Comparison of ENCODE assay signal across 30 mouse cellular contexts in the genomic region with DNA sequence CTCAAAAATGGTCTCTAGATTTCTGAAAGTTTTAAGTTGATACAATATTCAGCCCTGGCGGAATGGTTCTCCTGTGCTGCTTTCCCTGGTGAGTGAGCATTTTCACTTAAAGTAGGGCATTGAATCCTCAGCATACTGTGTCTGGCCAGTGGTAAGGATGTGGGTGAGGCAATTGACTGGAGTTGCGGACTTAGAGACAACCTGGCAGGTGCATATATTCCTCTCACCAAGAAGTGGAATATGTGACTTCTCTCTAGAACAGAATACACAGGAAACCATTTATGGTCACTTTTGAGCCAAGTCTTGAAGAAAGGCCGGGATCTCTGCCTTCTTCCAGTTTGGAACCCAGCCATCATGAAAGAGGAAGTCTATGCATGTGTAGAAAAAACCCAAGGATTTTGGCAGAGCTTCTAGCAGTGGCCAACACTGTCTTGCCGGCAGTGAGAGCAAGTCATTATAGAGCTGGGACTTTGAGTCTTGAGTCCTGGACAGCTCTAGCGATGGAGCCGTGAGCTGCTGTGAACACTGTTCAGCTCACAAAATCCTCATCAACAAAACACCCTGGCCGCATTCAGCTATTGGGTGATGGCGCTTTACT. TPM values are rescaled to one million over a fixed set of nuclear protein-coding genes. Genes with fewer than 3 reads are reported as not detected.
A peak's percentile ranks its signal among the peaks of the same experiment; 100 is the strongest.
DNase-seq lines count a peak whose midpoint lies in the region; ATAC-seq and TF ChIP-seq lines count a peak whose summit lies in the region.
"Had no signal": no experiment of that assay in that cellular context is flagged by ENCODE, and none has a peak within 500 bp of the region (broad histone marks: within the 10 kb centered on the region; RNA-seq: fewer than 3 reads in every experiment).

No protein-coding gene starts in this region.

- intact Hi-C loops in heart, postnatal 36 days (cut with DNase I), result no loop called here

- no peak overlapping the region for H3K4me3 ChIP-seq in liver, adult 2 months (ENCODE audit: insufficient read depth, low read depth, low read length)
- H3K4me3 ChIP-seq in midbrain, postnatal 0 days (ENCODE audit: low read depth, low read length), result no peak overlapping the region
- H3K4me3 ChIP-seq in midbrain, embryonic 16.5 days (ENCODE audit: low read depth, low read length), result no peak overlapping the region
- H3K4me3 ChIP-seq: embryonic facial prominence, embryonic 12.5 days; heart, embryonic 15.5 days; hindbrain, embryonic 13.5 days; left cerebral cortex, adult 2 months; limb, embryonic 15.5 days; megakaryocyte, embryonic 14.5 days; midbrain, embryonic 13.5 days; neural tube, embryonic 12.5 days had no signal

- H3K27ac ChIP-seq in liver, adult 2 months (replicated peaks; ENCODE audit: insufficient read depth, low read depth, low read length), result no peak overlapping the region
- no peak overlapping the region for H3K27ac ChIP-seq in midbrain, postnatal 0 days (ENCODE audit: low read depth, low read length)
- H3K27ac ChIP-seq in midbrain, embryonic 16.5 days (ENCODE audit: low read length), result no peak overlapping the region
- H3K27ac ChIP-seq: embryonic facial prominence, embryonic 12.5 days; heart, embryonic 15.5 days; hindbrain, embryonic 13.5 days; left cerebral cortex, adult 2 months; limb, embryonic 15.5 days; midbrain, embryonic 13.5 days; neural tube, embryonic 12.5 days; stomach, postnatal 0 days had no signal

- no peaks in the 10 kb centered on the region for H3K79me2 ChIP-seq in liver, adult 2 months (ENCODE audit: control insufficient read depth, insufficient read depth, low read length)

- no peaks in the 10 kb centered on the region for H3K27me3 ChIP-seq in liver, adult 2 months (ENCODE audit: control insufficient read depth, insufficient read depth, low read length)
- no peaks in the 10 kb centered on the region for H3K27me3 ChIP-seq in midbrain, postnatal 0 days (ENCODE audit: insufficient read depth, low read length)
- H3K27me3 ChIP-seq in midbrain, embryonic 16.5 days (ENCODE audit: control insufficient read depth, insufficient read depth, low read depth, low read length), result no peaks in the 10 kb centered on the region
- H3K27me3 ChIP-seq: embryonic facial prominence, embryonic 12.5 days; limb, embryonic 15.5 days; neural tube, embryonic 12.5 days; Patski had no signal

- TF ChIP-seq CTCF in liver, adult 2 months (IDR thresholded peaks at IDR 0.05; ENCODE audit: low read depth, low read length), result no peak
- no peak for TF ChIP-seq CTCF in midbrain, postnatal 0 days (IDR thresholded peaks at IDR 0.05)

- no peaks in the 10 kb centered on the region for H3K4me1 ChIP-seq in liver, adult 2 months (ENCODE audit: control insufficient read depth, insufficient read depth, low read length)
- H3K4me1 ChIP-seq in midbrain, postnatal 0 days (ENCODE audit: insufficient read depth, low read length), result no peaks in the 10 kb centered on the region
- H3K4me1 ChIP-seq in midbrain, embryonic 16.5 days (ENCODE audit: control insufficient read depth, insufficient read depth, low read length), result no peaks in the 10 kb centered on the region
- H3K4me1 ChIP-seq: heart, embryonic 15.5 days; hindbrain, embryonic 13.5 days; limb, embryonic 15.5 days; megakaryocyte, embryonic 14.5 days; midbrain, embryonic 13.5 days had no signal

- H3K4me2 ChIP-seq in midbrain, postnatal 0 days (ENCODE audit: low read depth, low read length, poor library complexity, severe bottlenecking), result no peak overlapping the region
- no peak overlapping the region for H3K4me2 ChIP-seq in midbrain, embryonic 16.5 days (ENCODE audit: low read length)
- H3K4me2 ChIP-seq: embryonic facial prominence, embryonic 12.5 days; heart, embryonic 15.5 days; hindbrain, embryonic 13.5 days; limb, embryonic 15.5 days; midbrain, embryonic 13.5 days; neural tube, embryonic 12.5 days had no signal

- peak; percentile 17 for DNase-seq in heart, adult 8-10 months (ENCODE audit: low spot score)
- DNase-seq in heart, postnatal 36 days, result no peak
- peak; percentile 19 for DNase-seq in liver, adult 2 months (ENCODE audit: extremely low read depth, low read depth, low spot score)
- DNase-seq in liver (no peak), MN1 (ENCODE audit: low spot score) (no peak)
- peak; percentile 30 for DNase-seq in midbrain, postnatal 0 days (ENCODE audit: low spot score)
- DNase-seq: adrenal gland, adult 8-10 months; cerebellum, adult 18-20 months; cerebellum, postnatal 14 days; forebrain, postnatal 0 days; gastrocnemius, postnatal 36 days; kidney, adult 8-10 months; kidney, postnatal 4 days; left cerebral cortex, postnatal 4 days; right cerebral cortex, postnatal 14 days; thymus, adult 2 months; thymus, postnatal 4 days had no signal

- no peak for TF ChIP-seq POLR2A in liver, adult 2 months (IDR thresholded peaks at IDR 0.05; ENCODE audit: extremely low read depth, insufficient read depth, low read length)

- WGBS in liver, adult 2 months, result 86% methylated on average over 8 of the region's 8 CpGs
- 83% methylated on average over 8 of the region's 8 CpGs for WGBS in midbrain, postnatal 0 days
- whole genome bisulfite sequencing in midbrain, embryonic 16.5 days, result 91% methylated on average over 8 of the region's 8 CpGs

- ATAC-seq in midbrain, postnatal 0 days (ENCODE audit: low FRiP score), result no peak
- no peak for ATAC-seq in midbrain, embryonic 16.5 days
- ATAC-seq: CD4-positive, CD25-positive, alpha-beta regulatory T cell, adult 4 months; forebrain, postnatal 0 days; inflammation-experienced regulatory T-cells, adult 6 months; midbrain, embryonic 13.5 days; Patski had no signal

- no peaks in the 10 kb centered on the region for H3K36me3 ChIP-seq in liver, adult 2 months (ENCODE audit: control insufficient read depth, insufficient read depth, low read length)
- no peaks in the 10 kb centered on the region for H3K36me3 ChIP-seq in midbrain, postnatal 0 days (ENCODE audit: insufficient read depth, low read length)
- no peaks in the 10 kb centered on the region for H3K36me3 ChIP-seq in midbrain, embryonic 16.5 days (ENCODE audit: control insufficient read depth, insufficient read depth, low read length)
- H3K36me3 ChIP-seq: embryonic facial prominence, embryonic 12.5 days; heart, embryonic 15.5 days; hindbrain, embryonic 13.5 days; limb, embryonic 15.5 days; midbrain, embryonic 13.5 days; neural tube, embryonic 12.5 days had no signal

- no peaks in the 10 kb centered on the region for H3K9me3 ChIP-seq in midbrain, postnatal 0 days (ENCODE audit: low read length)
- no peaks in the 10 kb centered on the region for H3K9me3 ChIP-seq in midbrain, embryonic 16.5 days (replicated peaks; ENCODE audit: control insufficient read depth, low read length, poor library complexity, severe bottlenecking)
- H3K9me3 ChIP-seq: embryonic facial prominence, embryonic 12.5 days; heart, embryonic 15.5 days; hindbrain, embryonic 13.5 days; limb, embryonic 15.5 days; megakaryocyte, embryonic 14.5 days; midbrain, embryonic 13.5 days; neural tube, embryonic 12.5 days had no signal

- H3K9ac ChIP-seq in liver, adult 2 months (ENCODE audit: low read depth, low read length), result no peak overlapping the region
- no peak overlapping the region for H3K9ac ChIP-seq in midbrain, postnatal 0 days (replicated peaks; ENCODE audit: low read length, poor library complexity, severe bottlenecking)
- H3K9ac ChIP-seq in midbrain, embryonic 16.5 days (ENCODE audit: low read depth, low read length), result no peak overlapping the region
- H3K9ac ChIP-seq: embryonic facial prominence, embryonic 12.5 days; forebrain, postnatal 0 days; heart, embryonic 15.5 days; hindbrain, embryonic 13.5 days; limb, embryonic 15.5 days; midbrain, embryonic 13.5 days; neural tube, embryonic 12.5 days had no signal

RNA-seq across cellular contexts. Expression of a gene that starts 6.0 kb away (rescaled TPM):
- under 1 TPM; 0.32 to 0.87 (median 0.61) TPM for total RNA-seq in heart, adult 8-10 months (2022)
- under 1 TPM; 0.44 to 0.49 TPM for total RNA-seq in heart, postnatal 36 days (2021)
- 0.09 and 0.13 TPM in 2 replicates for total RNA-seq in liver, adult 2 months (2014; rRNA removed)
- 0.01 and 0.06 TPM in 2 replicates for polyA plus RNA-seq in liver, adult 2 months (2012; rRNA removed)
- 208 and 225 TPM in 2 replicates for total RNA-seq in midbrain, postnatal 0 days (2014; rRNA removed)
- 74.9 and 79.0 TPM in 2 replicates for polyA plus RNA-seq in midbrain, postnatal 0 days (2015; fragmentation: Nextera tagmentation; extraction: Ambion mirVana)
- polyA plus RNA-seq in midbrain, embryonic 16.5 days (2015; fragmentation: Nextera tagmentation; extraction: Ambion mirVana), result 62.0 and 77.1 TPM in 2 replicates

Comparison
In these comparisons a context has a peak if more than half of its experiments do, and no peak if none do; other contexts are left out.
1. DNase-seq: peak in heart, adult 8-10 months (single experiment), liver, adult 2 months (single experiment) and midbrain, postnatal 0 days (single experiment); none in heart, postnatal 36 days (0 of 2), liver (single experiment) and MN1 (single experiment).
2. RNA of a gene that starts 6.0 kb away (total RNA-seq): 208 to 225 TPM in midbrain, postnatal 0 days; 0.32 to 0.87 TPM in heart, adult 8-10 months, 0.44 to 0.49 TPM in heart, postnatal 36 days and 0.09 to 0.13 TPM in liver, adult 2 months; every median in the first group is over 100 times any median in the second.